Mouse (Mus musculus) kidney, embryonic 15.5 days (tissue): ENCODE measurements at regions not wholly inside any gene's neighbourhood (a gene's known extent, or its start where the extent isn't known, plus 50 kb on each side); places are given as distances from the start of the nearest gene placed in this dataset.
A peak's percentile ranks its signal among the peaks of the same experiment; 100 is the strongest.

Source experiments
- ATAC-seq: fragments of 200-750 bp; cut with Nextera tagmentation; replicated peaks from 2 replicates; pipeline ENCODE4 v1.8.0; 2017; ENCODE audit warnings: moderate TSS enrichment; ENCODE audit not compliant: low FRiP score
- H3K27ac ChIP-seq: fragments of 300-500 bp; sonication (generic); 2 replicates; pipeline ENCODE4 v1.5.1; 2015; ENCODE audit warnings: mild to moderate bottlenecking, inconsistent platforms
- H3K27me3 ChIP-seq: fragments of 300-500 bp; sonication (generic); 2 replicates; pipeline ENCODE4 v1.6.1; 2015; ENCODE audit warnings: inconsistent platforms
- H3K36me3 ChIP-seq: fragments of 300-500 bp; sonication (generic); 2 replicates; pipeline ENCODE4 v1.6.1; 2015; ENCODE audit warnings: inconsistent platforms
- H3K4me1 ChIP-seq: fragments of 300-500 bp; sonication (generic); 2 replicates; pipeline ENCODE4 v1.6.1; 2015; ENCODE audit warnings: inconsistent platforms
- H3K4me2 ChIP-seq: fragments of 300-500 bp; sonication (generic); 2 replicates; pipeline ENCODE4 v1.6.1; 2015; ENCODE audit warnings: moderate library complexity, mild to moderate bottlenecking, inconsistent platforms
- H3K4me3 ChIP-seq: fragments of 300-500 bp; sonication (generic); replicated peaks from 2 replicates; pipeline ENCODE4 v1.5.1; 2015; ENCODE audit warnings: mild to moderate bottlenecking, inconsistent platforms
- H3K9ac ChIP-seq: fragments of 300-500 bp; sonication (generic); 2 replicates; pipeline ENCODE4 v1.6.1; 2015; ENCODE audit warnings: mild to moderate bottlenecking, inconsistent platforms
- H3K9me3 ChIP-seq: fragments of 300-500 bp; sonication (generic); replicated peaks from 2 replicates; pipeline ENCODE4 v1.6.1; 2016; ENCODE audit warnings: inconsistent platforms
- WGBS: fragments of 180-500 bp; shearing (Covaris S2); methylation state at CpG from one replicate; pipeline ENCODE4 v1.1.7; 2015; ENCODE audit warnings: mixed read lengths; 5-methylcytosine and 5-hydroxymethylcytosine counted together

- no peaks in the 10 kb centered on the region for H3K9me3 ChIP-seq
- ATAC-seq = 0 out of 2 replicates have a peak, but pooled peaks have one; percentile 46
- 67% methylated on average over 6 of the region's 6 CpGs for WGBS
Observed at GRCm38 (mm10) chr14:46636364-46636763, 124.0 kb upstream of the Cdkn3 start.

GRCm38 (mm10) chr14:46635322-46635721 lies 125.0 kb upstream of the Cdkn3 start:
- WGBS = 82% methylated on average over 3 of the region's 3 CpGs
- H3K9me3 ChIP-seq = no peaks in the 10 kb centered on the region
- ATAC-seq = no peak
- H3K27ac ChIP-seq = no peak overlapping the region
- no peak overlapping the region for H3K4me2 ChIP-seq
- no peaks in the 10 kb centered on the region for H3K27me3 ChIP-seq
- no peak overlapping the region for H3K4me3 ChIP-seq
- H3K9ac ChIP-seq = no peak overlapping the region
- peaks cover 14% of the 10 kb centered on the region; the same call in 1 of the 2 replicates for H3K4me1 ChIP-seq
- no peaks in the 10 kb centered on the region for H3K36me3 ChIP-seq

More at GRCm38 (mm10) chr14:46636364-46636763, 124.0 kb upstream of the Cdkn3 start:
- Histone ChIP-seq H3K36me3 (no peaks in the 10 kb centered on the region), H3K4me3 (no peak overlapping the region), H3K27me3 (no peaks in the 10 kb centered on the region), H3K4me1 (peaks cover 15% of the 10 kb centered on the region; the same call in 1 of the 2 replicates), H3K27ac (no peak overlapping the region), H3K9ac (no peak overlapping the region), H3K4me2 (no peak overlapping the region)

GRCm38 (mm10) chr14:46634656-46635244 lies 125.6 kb upstream of the Cdkn3 start:
- Histone ChIP-seq H3K4me1 (peaks cover 11% of the 10 kb centered on the region; the same call in 1 of the 2 replicates), H3K27me3 (no peaks in the 10 kb centered on the region), H3K9me3 (no peaks in the 10 kb centered on the region), H3K27ac (no peak overlapping the region), H3K36me3 (no peaks in the 10 kb centered on the region), H3K9ac (no peak overlapping the region), H3K4me2 (no peak overlapping the region), H3K4me3 (no peak overlapping the region)
- ATAC-seq = peak; percentile 36; the same call in 1 of the 2 replicates
- WGBS = 51% methylated on average over 12 of the region's 12 CpGs

- no peaks in the 10 kb centered on the region for H3K9me3 ChIP-seq
- no peak for ATAC-seq
- 82% methylated on average over 10 of the region's 10 CpGs for WGBS
- H3K9ac ChIP-seq = no peak overlapping the region
- H3K27ac ChIP-seq = no peak overlapping the region
- no peaks in the 10 kb centered on the region for H3K27me3 ChIP-seq
- H3K4me3 ChIP-seq = no peak overlapping the region
- peaks cover 11% of the 10 kb centered on the region; the same call in 1 of the 2 replicates for H3K4me1 ChIP-seq
- no peak overlapping the region for H3K4me2 ChIP-seq
- no peaks in the 10 kb centered on the region for H3K36me3 ChIP-seq
Observed at GRCm38 (mm10) chr14:46634251-46634650, 126.1 kb upstream of the Cdkn3 start.

GRCm38 (mm10) chr14:46627690-46628089 lies 132.7 kb upstream of the Cdkn3 start:
- Histone ChIP-seq H3K36me3 (no peaks in the 10 kb centered on the region), H3K9ac (no peak overlapping the region), H3K27ac (no peak overlapping the region), H3K4me2 (no peak overlapping the region), H3K27me3 (no peaks in the 10 kb centered on the region), H3K4me1 (peaks cover 4% of the 10 kb centered on the region; the same call in 1 of the 2 replicates), H3K4me3 (no peak overlapping the region), H3K9me3 (no peaks in the 10 kb centered on the region)
- WGBS = 94% methylated on average over 5 of the region's 5 CpGs
- ATAC-seq = no peak

GRCm38 (mm10) chr14:46625760-46626159 lies 134.6 kb upstream of the Cdkn3 start:
- WGBS = 61% methylated on average over 7 of the region's 7 CpGs
- no peak overlapping the region for H3K4me3 ChIP-seq
- peaks cover 4% of the 10 kb centered on the region; the same call in 1 of the 2 replicates for H3K4me1 ChIP-seq
- H3K36me3 ChIP-seq = no peaks in the 10 kb centered on the region
- no peak for ATAC-seq
- no peaks in the 10 kb centered on the region for H3K9me3 ChIP-seq
- no peak overlapping the region for H3K27ac ChIP-seq
- no peaks in the 10 kb centered on the region for H3K27me3 ChIP-seq
- H3K4me2 ChIP-seq = no peak overlapping the region
- no peak overlapping the region for H3K9ac ChIP-seq

- ATAC-seq = no peak
- H3K36me3 ChIP-seq = no peaks in the 10 kb centered on the region
- no peak overlapping the region for H3K27ac ChIP-seq
- H3K4me3 ChIP-seq = no peak overlapping the region
- H3K9ac ChIP-seq = no peak overlapping the region
- peaks cover 4% of the 10 kb centered on the region; the same call in 1 of the 2 replicates for H3K4me1 ChIP-seq
- H3K9me3 ChIP-seq = no peaks in the 10 kb centered on the region
- no peak overlapping the region for H3K4me2 ChIP-seq
- 58% methylated on average over 2 of the region's 2 CpGs for WGBS
- no peaks in the 10 kb centered on the region for H3K27me3 ChIP-seq
Observed at GRCm38 (mm10) chr14:46623645-46624044, 136.7 kb upstream of the Cdkn3 start.

- Histone ChIP-seq H3K27me3 (no peaks in the 10 kb centered on the region), H3K36me3 (no peaks in the 10 kb centered on the region), H3K4me2 (no peak overlapping the region), H3K4me3 (no peak overlapping the region), H3K27ac (no peak overlapping the region), H3K9me3 (no peaks in the 10 kb centered on the region), H3K9ac (no peak overlapping the region), H3K4me1 (no peaks in the 10 kb centered on the region; the same call in 1 of the 2 replicates)
- 90% methylated on average over 9 of the region's 9 CpGs for WGBS
- ATAC-seq = no peak
Observed at GRCm38 (mm10) chr14:46616030-46616429, 144.3 kb upstream of the Cdkn3 start.

GRCm38 (mm10) chr14:46614936-46615335 lies 145.4 kb upstream of the Cdkn3 start:
- no peak overlapping the region for H3K27ac ChIP-seq
- H3K9ac ChIP-seq = no peak overlapping the region
- ATAC-seq = no peak
- no peak overlapping the region for H3K4me3 ChIP-seq
- H3K36me3 ChIP-seq = no peaks in the 10 kb centered on the region
- 82% methylated on average over 4 of the region's 4 CpGs for WGBS
- no peaks in the 10 kb centered on the region for H3K9me3 ChIP-seq
- H3K27me3 ChIP-seq = no peaks in the 10 kb centered on the region
- no peak overlapping the region for H3K4me2 ChIP-seq
- no peaks in the 10 kb centered on the region; the same call in 1 of the 2 replicates for H3K4me1 ChIP-seq

- H3K27ac ChIP-seq = no peak overlapping the region
- ATAC-seq = no peak
- WGBS = 46% methylated on average over 4 of the region's 4 CpGs
Observed at GRCm38 (mm10) chr14:46613748-46614147, 146.6 kb upstream of the Cdkn3 start.

GRCm38 (mm10) chr14:46613211-46613610 lies 147.1 kb upstream of the Cdkn3 start:
- Histone ChIP-seq H3K36me3 (no peaks in the 10 kb centered on the region), H3K9me3 (no peaks in the 10 kb centered on the region), H3K4me3 (no peak overlapping the region), H3K4me2 (no peak overlapping the region), H3K27ac (no peak overlapping the region), H3K4me1 (no peaks in the 10 kb centered on the region; the same call in 1 of the 2 replicates), H3K27me3 (no peaks in the 10 kb centered on the region), H3K9ac (no peak overlapping the region)
- 48% methylated on average over 8 of the region's 8 CpGs for WGBS
- ATAC-seq = no peak

More at GRCm38 (mm10) chr14:46613748-46614147, 146.6 kb upstream of the Cdkn3 start:
- Histone ChIP-seq H3K4me1 (no peaks in the 10 kb centered on the region; the same call in 1 of the 2 replicates), H3K9ac (no peak overlapping the region), H3K27me3 (no peaks in the 10 kb centered on the region), H3K36me3 (no peaks in the 10 kb centered on the region), H3K9me3 (no peaks in the 10 kb centered on the region), H3K4me2 (no peak overlapping the region), H3K4me3 (no peak overlapping the region)

GRCm38 (mm10) chr14:46612584-46612983 lies 147.8 kb upstream of the Cdkn3 start:
- Histone ChIP-seq H3K9me3 (no peaks in the 10 kb centered on the region), H3K4me3 (no peak overlapping the region), H3K9ac (no peak overlapping the region), H3K36me3 (no peaks in the 10 kb centered on the region), H3K27me3 (no peaks in the 10 kb centered on the region), H3K4me2 (no peak overlapping the region), H3K4me1 (no peaks in the 10 kb centered on the region; the same call in 1 of the 2 replicates), H3K27ac (no peak overlapping the region)
- ATAC-seq = no peak
- 77% methylated on average over 9 of the region's 9 CpGs for WGBS
